Mouse (Mus musculus): ENCODE results near the gene Brd7. TPM values are rescaled to one million over a fixed set of nuclear protein-coding genes. Genes with fewer than 3 reads are reported as not detected.

Gene Brd7
- polyA plus RNA-seq, 1 experiment from 2014 or later, result 87.3 TPM

DNA sequence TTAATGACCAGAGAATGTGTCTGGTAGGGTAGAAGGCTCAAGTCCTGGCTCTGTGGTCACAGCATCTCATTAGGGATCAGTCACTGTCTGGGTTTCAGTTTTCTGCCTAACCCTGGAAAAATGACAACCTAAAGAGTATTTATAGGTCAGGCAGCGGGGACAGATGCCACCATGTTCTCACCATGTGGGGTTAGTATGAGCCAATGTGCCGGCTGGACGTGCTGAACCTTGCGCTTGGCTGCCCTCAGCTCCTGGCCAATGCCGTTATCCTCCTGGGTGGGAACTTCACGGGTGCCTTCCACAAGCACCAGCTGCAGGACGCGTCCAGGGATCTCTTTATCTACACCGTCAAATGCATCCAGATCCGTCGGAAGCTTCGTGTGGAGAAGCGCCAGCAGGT, 51.7 kb downstream of the Brd7 start:
- H3K9ac ChIP-seq, result no peak overlapping the region
- H3K27ac ChIP-seq (ENCODE audit: low read depth), result no peak overlapping the region
- no peak for ATAC-seq (ENCODE audit: insufficient read depth)
- 85% methylated on average over 13 of the region's 13 CpGs for WGBS
- no peaks in the 10 kb centered on the region for H3K27me3 ChIP-seq (ENCODE audit: insufficient read depth, low read length)
- H3K4me1 ChIP-seq (ENCODE audit: insufficient read depth), result no peaks in the 10 kb centered on the region
- no peak overlapping the region for H3K4me3 ChIP-seq (ENCODE audit: low read depth, low read length)
- TF ChIP-seq CTCF (IDR thresholded peaks at IDR 0.05; ENCODE audit: low read depth), result no peak
- DNase-seq, result no peak
- H3K4me2 ChIP-seq, result no peak overlapping the region
- no peaks in the 10 kb centered on the region for H3K9me3 ChIP-seq (ENCODE audit: low read depth, low read length)
- H3K36me3 ChIP-seq (ENCODE audit: insufficient read depth), result no peaks in the 10 kb centered on the region

DNA sequence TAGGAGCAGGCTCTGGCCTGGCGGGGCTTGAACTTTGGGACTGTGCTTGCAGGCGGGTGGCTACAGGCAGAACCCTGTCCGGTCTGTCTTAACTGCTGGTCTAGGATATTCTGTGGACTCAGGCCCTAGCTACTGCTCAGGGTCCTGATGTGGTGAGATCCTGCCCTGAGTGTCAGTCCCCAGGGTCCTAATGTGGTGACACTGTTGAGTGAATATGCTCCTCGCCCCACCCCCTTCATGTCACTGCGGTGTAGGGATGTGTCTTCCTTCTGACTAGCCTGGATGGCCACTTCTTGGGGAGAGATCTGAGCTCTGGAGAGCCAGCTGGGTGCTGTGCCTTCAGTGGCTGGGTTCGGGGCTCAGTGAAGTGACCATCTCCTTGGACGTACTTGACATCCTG, 52.1 kb downstream of the Brd7 start:
- H3K9ac ChIP-seq, result no peak overlapping the region
- DNase-seq (no peak), ATAC-seq (ENCODE audit: insufficient read depth) (no peak)
- H3K36me3 ChIP-seq (ENCODE audit: insufficient read depth), result no peaks in the 10 kb centered on the region
- no peak overlapping the region for H3K4me2 ChIP-seq
- H3K4me1 ChIP-seq (ENCODE audit: insufficient read depth), result no peaks in the 10 kb centered on the region
- H3K4me3 ChIP-seq (ENCODE audit: low read depth, low read length), result no peak overlapping the region
- 91% methylated on average over 7 of the region's 7 CpGs for WGBS
- no peaks in the 10 kb centered on the region for H3K27me3 ChIP-seq (ENCODE audit: insufficient read depth, low read length)
- H3K9me3 ChIP-seq (ENCODE audit: low read depth, low read length), result no peaks in the 10 kb centered on the region
- no peak for TF ChIP-seq CTCF (IDR thresholded peaks at IDR 0.05; ENCODE audit: low read depth)
- no peak overlapping the region for H3K27ac ChIP-seq (ENCODE audit: low read depth)

DNA sequence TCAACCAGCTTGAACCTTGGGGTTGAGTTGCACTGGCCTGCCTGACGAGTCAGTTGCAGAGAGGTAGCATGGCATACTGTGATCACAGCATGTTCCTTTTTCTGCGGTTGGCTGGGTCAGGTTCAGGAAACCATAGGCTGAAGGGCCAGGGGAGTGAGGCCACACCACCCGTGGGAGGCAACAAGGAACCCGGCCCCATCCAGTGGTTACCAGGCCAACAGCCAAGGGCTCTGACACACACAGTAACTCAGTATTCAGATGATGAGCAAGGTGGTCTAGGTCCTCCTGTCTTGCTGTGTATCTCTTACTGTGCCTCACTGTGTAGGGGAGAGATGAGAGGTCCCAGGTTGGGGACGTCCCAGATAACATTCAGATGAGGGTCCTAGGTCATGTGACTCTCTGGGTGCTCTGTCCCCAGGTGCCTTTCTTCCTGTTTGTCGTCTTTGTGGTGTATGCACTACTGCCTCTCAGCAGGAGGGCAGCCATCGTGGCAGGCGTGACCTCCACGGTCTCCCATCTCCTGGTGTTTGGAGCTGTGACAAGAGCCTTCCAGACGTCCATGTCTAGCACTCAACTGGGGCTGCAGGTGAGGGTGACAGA, 52.6 kb downstream of the Brd7 start:
- Histone ChIP-seq H3K9me3 (ENCODE audit: low read depth, low read length) (no peaks in the 10 kb centered on the region), H3K27ac (ENCODE audit: low read depth) (no peak overlapping the region), H3K27me3 (ENCODE audit: insufficient read depth, low read length) (no peaks in the 10 kb centered on the region), H3K4me3 (ENCODE audit: low read depth, low read length) (no peak overlapping the region), H3K4me1 (ENCODE audit: insufficient read depth) (no peaks in the 10 kb centered on the region), H3K4me2 (no peak overlapping the region), H3K36me3 (ENCODE audit: insufficient read depth) (no peaks in the 10 kb centered on the region), H3K9ac (no peak overlapping the region)
- DNase-seq (no peak), ATAC-seq (ENCODE audit: insufficient read depth) (no peak)
- WGBS, result 70% methylated on average over 10 of the region's 10 CpGs
- no peak for TF ChIP-seq CTCF (IDR thresholded peaks at IDR 0.05; ENCODE audit: low read depth)

DNA sequence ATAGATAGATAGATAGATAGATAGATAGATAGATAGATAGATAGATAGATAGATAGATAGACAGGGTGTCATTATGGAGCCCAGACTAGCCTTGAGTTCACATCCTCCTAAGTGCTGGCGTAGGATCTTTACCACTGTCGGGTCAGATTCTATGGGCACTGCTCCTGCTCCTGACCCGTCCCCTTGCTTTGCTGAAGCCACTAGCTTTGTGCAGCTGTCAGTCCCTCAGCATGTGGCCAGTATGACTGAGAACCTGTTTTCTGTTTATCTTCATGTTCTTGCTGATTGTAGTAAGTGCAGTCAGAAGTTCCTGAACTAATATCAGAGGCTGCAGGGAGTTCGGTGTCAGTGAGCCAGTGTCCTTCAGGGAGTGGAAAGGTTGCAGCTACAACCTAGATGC, 54.3 kb downstream of the Brd7 start:
- Histone ChIP-seq H3K4me3 (ENCODE audit: low read depth, low read length) (no peak overlapping the region), H3K4me2 (no peak overlapping the region), H3K9me3 (ENCODE audit: low read depth, low read length) (no peaks in the 10 kb centered on the region), H3K36me3 (ENCODE audit: insufficient read depth) (no peaks in the 10 kb centered on the region), H3K4me1 (ENCODE audit: insufficient read depth) (no peaks in the 10 kb centered on the region), H3K27me3 (ENCODE audit: insufficient read depth, low read length) (no peaks in the 10 kb centered on the region), H3K9ac (no peak overlapping the region), H3K27ac (ENCODE audit: low read depth) (no peak overlapping the region)
- ATAC-seq (ENCODE audit: insufficient read depth), result no peak
- TF ChIP-seq CTCF (IDR thresholded peaks at IDR 0.05; ENCODE audit: low read depth), result no peak
- no peak for DNase-seq
- WGBS, result 83% methylated on average over 4 of the region's 4 CpGs

DNA sequence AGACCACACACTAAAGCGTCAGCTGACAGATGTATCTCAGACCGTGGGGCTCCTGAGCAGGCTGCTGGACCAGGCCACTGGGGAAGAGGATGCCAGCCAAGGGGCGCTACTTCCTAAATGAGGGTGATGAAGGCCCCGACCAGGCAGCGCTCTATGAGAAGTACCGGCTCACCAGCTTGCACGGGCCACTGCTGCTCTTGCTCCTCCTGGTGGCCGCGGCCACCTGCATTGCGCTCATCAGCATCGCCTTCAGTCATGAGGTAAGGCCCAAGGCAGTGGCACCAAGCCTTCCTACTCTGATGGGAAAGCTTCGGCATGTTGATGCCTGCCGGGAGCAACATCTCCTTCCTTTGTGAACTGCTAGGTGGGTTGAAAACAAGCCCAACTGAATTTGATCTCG, 55.5 kb downstream of the Brd7 start:
- no peaks in the 10 kb centered on the region for H3K36me3 ChIP-seq (ENCODE audit: insufficient read depth)
- 66% methylated on average over 14 of the region's 14 CpGs for WGBS
- ATAC-seq (ENCODE audit: insufficient read depth) (no peak), DNase-seq (peak; percentile 48)
- TF ChIP-seq CTCF (IDR thresholded peaks at IDR 0.05; ENCODE audit: low read depth), result peak; percentile 64
- no peaks in the 10 kb centered on the region for H3K27me3 ChIP-seq (ENCODE audit: insufficient read depth, low read length)
- H3K9me3 ChIP-seq (ENCODE audit: low read depth, low read length), result no peaks in the 10 kb centered on the region
- H3K4me3 ChIP-seq (ENCODE audit: low read depth, low read length), result no peak overlapping the region
- H3K4me2 ChIP-seq, result no peak overlapping the region
- H3K9ac ChIP-seq, result no peak overlapping the region
- no peak overlapping the region for H3K27ac ChIP-seq (ENCODE audit: low read depth)
- no peaks in the 10 kb centered on the region for H3K4me1 ChIP-seq (ENCODE audit: insufficient read depth)

DNA sequence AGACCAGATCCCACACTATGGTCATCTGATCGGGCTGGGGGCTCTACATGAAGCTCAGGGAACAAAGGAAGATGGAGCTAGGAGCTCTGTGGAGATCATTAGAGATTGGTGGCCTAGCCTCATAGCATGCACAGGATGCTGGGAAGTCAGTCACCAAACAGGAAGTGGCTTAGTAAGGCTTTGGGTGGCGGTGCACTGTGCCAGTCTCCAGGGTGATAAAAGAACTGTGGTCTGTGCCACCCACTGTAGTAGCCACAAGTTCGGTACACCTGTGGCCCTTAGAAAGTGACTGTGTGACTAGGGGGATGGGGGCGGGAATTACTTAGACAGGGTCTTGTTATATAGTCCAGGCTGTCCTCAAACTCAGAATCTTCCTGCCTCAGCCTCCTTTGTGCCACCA, 56.2 kb downstream of the Brd7 start:
- no peak overlapping the region for H3K9ac ChIP-seq
- H3K4me2 ChIP-seq, result no peak overlapping the region
- WGBS, result 80% methylated on average over 4 of the region's 4 CpGs
- H3K27me3 ChIP-seq (ENCODE audit: insufficient read depth, low read length), result no peaks in the 10 kb centered on the region
- H3K36me3 ChIP-seq (ENCODE audit: insufficient read depth), result no peaks in the 10 kb centered on the region
- H3K9me3 ChIP-seq (ENCODE audit: low read depth, low read length), result no peaks in the 10 kb centered on the region
- no peak overlapping the region for H3K27ac ChIP-seq (ENCODE audit: low read depth)
- DNase-seq (no peak), ATAC-seq (ENCODE audit: insufficient read depth) (no peak)
- no peak overlapping the region for H3K4me3 ChIP-seq (ENCODE audit: low read depth, low read length)
- TF ChIP-seq CTCF (IDR thresholded peaks at IDR 0.05; ENCODE audit: low read depth), result no peak
- no peaks in the 10 kb centered on the region for H3K4me1 ChIP-seq (ENCODE audit: insufficient read depth)

DNA sequence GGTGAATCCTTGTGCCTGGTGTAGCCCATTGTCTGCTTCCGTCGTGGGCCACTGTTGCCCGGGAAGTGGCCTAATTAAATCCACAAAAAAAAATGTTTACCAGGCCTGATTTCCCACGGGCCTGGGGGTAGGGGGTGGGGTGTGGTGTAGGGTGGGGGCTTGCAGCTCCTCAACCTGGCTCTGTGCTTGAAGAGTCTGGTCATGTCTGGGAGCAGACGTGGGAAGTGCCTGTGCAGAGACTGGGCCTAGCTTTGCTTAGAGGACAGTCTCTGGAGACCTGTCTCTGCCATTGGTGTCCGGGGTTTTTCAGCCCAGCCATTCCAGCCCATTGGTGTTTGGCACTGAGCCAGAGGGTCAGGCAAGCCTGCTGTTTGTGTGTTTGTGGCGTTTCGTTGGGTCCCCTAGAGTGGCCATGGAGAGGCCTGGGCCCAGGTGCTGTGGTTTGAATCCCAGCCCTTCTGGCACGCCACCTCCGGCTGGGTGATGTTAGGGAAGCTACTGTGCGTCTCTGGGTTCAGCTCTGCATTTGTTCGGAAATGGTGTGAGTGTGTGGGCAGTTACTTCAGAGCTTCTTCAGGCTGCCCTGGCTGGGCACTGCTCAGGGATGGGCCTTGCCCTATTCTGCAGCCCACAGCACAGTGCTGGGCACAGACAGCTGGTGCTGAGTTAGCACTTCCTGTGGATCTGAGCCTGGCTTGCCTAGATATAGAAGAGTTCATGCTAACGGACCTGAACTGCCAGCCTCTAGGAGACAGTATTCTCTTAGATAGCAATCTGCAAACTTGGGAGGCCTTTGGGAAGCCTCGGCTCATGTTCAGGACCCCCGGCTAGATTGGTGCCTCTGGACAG, 60.2 kb downstream of the Brd7 start:
- 60% methylated on average over 15 of the region's 15 CpGs for WGBS
- ATAC-seq (ENCODE audit: insufficient read depth) (peak; percentile 44; the same call in 1 of the 2 replicates), DNase-seq (peak; percentile 61)
- Histone ChIP-seq H3K27me3 (ENCODE audit: insufficient read depth, low read length) (no peaks in the 10 kb centered on the region), H3K9me3 (ENCODE audit: low read depth, low read length) (no peaks in the 10 kb centered on the region), H3K4me1 (ENCODE audit: insufficient read depth) (no peaks in the 10 kb centered on the region), H3K4me3 (ENCODE audit: low read depth, low read length) (no peak overlapping the region; the same call in 1 of the 2 replicates), H3K27ac (ENCODE audit: low read depth) (no peak overlapping the region), H3K36me3 (ENCODE audit: insufficient read depth) (no peaks in the 10 kb centered on the region), H3K4me2 (peak overlapping the region; percentile 5; the same call in 1 of the 2 replicates), H3K9ac (no peak overlapping the region; the same call in 1 of the 2 replicates)
- no peak for TF ChIP-seq CTCF (IDR thresholded peaks at IDR 0.05; ENCODE audit: low read depth)

Measured in lung, embryonic 14.5 days (tissue).